Mouse (Mus musculus) heart, adult 2 months (tissue): Measurements from ENCODE around the gene Sema5b. TPM values are rescaled to one million over a fixed set of nuclear protein-coding genes. Genes with fewer than 3 reads are reported as not detected.
"Not testable (repeated sequence)": the region's sequence is repeated elsewhere in the genome, so short reads cannot be mapped to it uniquely, and the experiment has no call there.

Experiments
- DNase-seq, 2 experiments: peaks; one replicate each; pipeline ENCODE4 v3.0.0; 2021
- H3K27ac ChIP-seq: fragments of 200-600 bp; 2 replicates; pipeline ENCODE4 v1.8.1; 2022
- H3K27me3 ChIP-seq: fragments of 200-500 bp; 2 replicates; pipeline ENCODE4 v1.6.1; 2012; ENCODE audit warnings: mild to moderate bottlenecking, low read length, inconsistent platforms, mixed read lengths; ENCODE audit not compliant: control insufficient read depth, insufficient read depth
- H3K36me3 ChIP-seq: fragments of 200-500 bp; 2 replicates; pipeline ENCODE4 v1.6.1; 2012; ENCODE audit warnings: low read length, inconsistent platforms; ENCODE audit not compliant: control insufficient read depth, insufficient read depth
- H3K4me1 ChIP-seq: fragments of 200-500 bp; 2 replicates; pipeline ENCODE4 v1.6.1; 2011; ENCODE audit warnings: low read length; ENCODE audit not compliant: control insufficient read depth, insufficient read depth
- H3K4me3 ChIP-seq: fragments of 200-600 bp; 2 replicates; pipeline ENCODE4 v1.8.1; 2022
- H3K79me2 ChIP-seq: fragments of 200-500 bp; replicated peaks from 2 replicates; pipeline ENCODE4 v1.6.1; 2012; ENCODE audit warnings: mild to moderate bottlenecking, inconsistent platforms, low read length, moderate library complexity, mixed read lengths; ENCODE audit not compliant: control insufficient read depth, insufficient read depth
- H3K9ac ChIP-seq: fragments of 200-500 bp; 2 replicates; pipeline ENCODE4 v1.6.1; 2012; ENCODE audit warnings: low read depth, mild to moderate bottlenecking, control low read depth, inconsistent platforms, low read length, mixed read lengths
- CTCF ChIP-seq: fragments of 200-600 bp; IDR thresholded peaks from 2 replicates; pipeline ENCODE4 v1.8.1; 2022; ENCODE audit warnings: antibody characterized with exemption, mild to moderate bottlenecking, moderate library complexity
- EP300 ChIP-seq: fragments of 200-500 bp; IDR thresholded peaks from 2 replicates; pipeline ENCODE4 v1.6.1; 2011; ENCODE audit warnings: low read depth, low read length, control low read depth; ENCODE audit not compliant: insufficient read depth
- POLR2A ChIP-seq: fragments of 200-500 bp; IDR thresholded peaks from 2 replicates; pipeline ENCODE4 v1.6.1; 2011; ENCODE audit warnings: mild to moderate bottlenecking, low read depth, low read length, control low read depth; ENCODE audit not compliant: insufficient read depth
- WGBS: fragments of 180-500 bp; shearing (Covaris S2); methylation state at CpG from one replicate; pipeline ENCODE4 v1.1.7; 2018; 5-methylcytosine and 5-hydroxymethylcytosine counted together
- intact Hi-C: fragments of 180-260 bp; cut with DNase I; formaldehyde crosslinking; loops from one replicate; pipeline ENCODE4 v1.15.1; 2025
- polyA plus RNA-seq: library from polyadenylated mRNA; depleted of rRNA; stranded (reverse); fragments of >200 nt; gene quantifications from 2 replicates; pipeline ENCODE4 v1.2.3, GENCODE M21; 2012
- total RNA-seq, 2 experiments: library from RNA; stranded (reverse); gene quantifications; 2 replicates each; pipeline ENCODE4 v1.2.3; 2021

Gene Sema5b
- total and polyA plus RNA-seq, 3 experiments, result 1.5 to 3.0 (median 1.8) TPM

GRCm38 (mm10) chr16:35564246-35564905 lies 23.4 kb downstream of the Sema5b start:
- Histone ChIP-seq H3K27me3 (no peaks in the 10 kb centered on the region), H3K79me2 (no peaks in the 10 kb centered on the region), H3K27ac (no peak overlapping the region), H3K36me3 (no peaks in the 10 kb centered on the region), H3K9ac (no peak overlapping the region), H3K4me3 (no peak overlapping the region), H3K4me1 (no peaks in the 10 kb centered on the region)
- 63% methylated on average over 22 of the region's 22 CpGs for WGBS
- intact Hi-C loops, result no loop called here
- DNase-seq, result no peak
- TF ChIP-seq CTCF, result no peak
- no peak for TF ChIP-seq EP300
- no peak for TF ChIP-seq POLR2A

DNA sequence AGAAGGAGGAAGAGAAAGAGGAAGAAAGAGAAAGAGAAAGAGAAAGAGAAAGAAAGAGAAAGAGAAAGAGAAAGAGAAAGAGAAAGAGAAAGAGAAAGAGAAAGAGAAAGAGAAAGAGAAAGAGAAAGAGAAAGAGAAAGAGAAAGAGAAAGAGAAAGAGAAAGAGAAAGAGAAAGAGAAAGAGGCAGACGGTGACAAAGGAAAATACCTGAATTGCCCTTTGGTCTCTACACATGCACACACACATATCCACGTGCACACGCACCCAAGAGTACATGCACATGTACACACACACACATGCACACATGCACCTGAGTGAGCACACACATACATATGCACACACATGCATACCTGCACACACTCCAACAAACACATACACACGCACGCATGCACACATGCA lies 24.7 kb downstream of the Sema5b start:
- H3K4me1 ChIP-seq, H3K27ac ChIP-seq, H3K27me3 ChIP-seq, DNase-seq, H3K4me3 ChIP-seq, intact Hi-C loops, H3K9ac ChIP-seq, H3K79me2 ChIP-seq, H3K36me3 ChIP-seq: not testable (repeated sequence)
- WGBS, result 96% methylated on average over 5 of the region's 5 CpGs

DNA sequence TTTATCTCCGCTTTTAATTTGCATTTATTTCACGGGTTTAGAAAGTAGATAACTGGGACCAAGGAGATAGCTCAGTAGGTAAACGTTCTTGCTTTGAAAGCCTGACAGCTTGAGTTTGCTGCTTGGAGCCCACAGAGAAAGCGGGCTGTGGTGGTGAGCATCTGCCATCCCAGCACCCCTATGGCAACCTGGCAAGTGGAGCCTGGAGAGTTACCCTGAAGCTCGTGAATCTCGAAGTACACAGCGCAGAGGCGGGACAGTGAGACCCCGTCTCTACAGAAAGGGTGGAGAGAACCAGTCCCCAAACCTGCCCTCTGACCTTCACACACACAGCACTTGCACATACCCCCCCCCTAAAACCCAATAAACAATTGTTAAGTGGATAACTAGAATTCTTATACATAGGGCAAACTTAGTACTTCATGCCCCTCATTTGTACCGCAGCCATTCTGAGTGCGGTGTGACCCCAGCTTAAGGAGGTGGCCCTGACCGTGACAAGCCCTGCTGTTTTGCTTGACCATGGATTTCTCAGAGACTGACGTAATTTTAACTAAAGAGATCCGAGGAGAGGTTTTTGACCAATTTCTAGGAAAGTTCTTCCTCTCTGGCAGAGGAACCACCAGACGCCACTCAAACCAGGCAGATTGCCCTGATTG lies 27.4 kb downstream of the Sema5b start:
- DNase-seq, result no peak
- Histone ChIP-seq H3K9ac (no peak overlapping the region), H3K4me1 (no peaks in the 10 kb centered on the region), H3K4me3 (no peak overlapping the region), H3K27me3 (no peaks in the 10 kb centered on the region), H3K27ac (no peak overlapping the region), H3K36me3 (no peaks in the 10 kb centered on the region), H3K79me2 (no peaks in the 10 kb centered on the region)
- WGBS, result 60% methylated on average over 15 of the region's 15 CpGs
- TF ChIP-seq CTCF (no peak), EP300 (no peak), POLR2A (no peak)
- intact Hi-C loops, result no loop called here

GRCm38 (mm10) chr16:35569347-35569746 lies 28.4 kb downstream of the Sema5b start:
- no peak overlapping the region for H3K4me3 ChIP-seq
- DNase-seq, result no peak
- no peaks in the 10 kb centered on the region for H3K79me2 ChIP-seq
- H3K9ac ChIP-seq, result no peak overlapping the region
- TF ChIP-seq EP300 (no peak), POLR2A (no peak)
- intact Hi-C loops, result no loop called here
- no peak overlapping the region for H3K27ac ChIP-seq
- WGBS, result 45% methylated on average over 2 of the region's 2 CpGs
- no peaks in the 10 kb centered on the region for H3K4me1 ChIP-seq
- no peaks in the 10 kb centered on the region for H3K36me3 ChIP-seq
- no peaks in the 10 kb centered on the region for H3K27me3 ChIP-seq

DNA sequence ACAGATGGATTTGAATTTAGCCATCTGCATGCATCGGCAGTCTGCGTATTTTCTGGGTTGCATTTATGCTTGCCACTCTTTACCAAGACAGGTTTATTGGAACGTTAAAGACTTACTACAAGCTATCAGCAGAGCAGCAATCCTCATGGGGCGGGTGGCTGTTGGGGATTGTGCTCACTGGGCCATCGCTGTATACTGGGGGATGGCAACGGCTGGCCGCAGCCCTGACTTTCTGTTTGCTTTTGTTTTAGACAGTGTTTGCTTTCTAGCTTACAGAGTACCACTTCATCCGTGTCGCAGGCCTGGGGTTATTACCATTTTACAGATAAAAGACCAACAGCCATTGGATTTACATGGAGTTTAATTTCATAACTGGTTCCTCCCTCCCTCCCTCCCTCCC lies 28.8 kb downstream of the Sema5b start:
- intact Hi-C loops, result no loop called here
- H3K36me3 ChIP-seq, result no peaks in the 10 kb centered on the region
- H3K79me2 ChIP-seq, result no peaks in the 10 kb centered on the region
- no peak overlapping the region for H3K9ac ChIP-seq
- H3K27ac ChIP-seq, result no peak overlapping the region
- H3K4me1 ChIP-seq, result no peaks in the 10 kb centered on the region
- no peaks in the 10 kb centered on the region for H3K27me3 ChIP-seq
- DNase-seq, result no peak
- no peak for TF ChIP-seq CTCF
- TF ChIP-seq POLR2A, result no peak
- no peak for TF ChIP-seq EP300
- H3K4me3 ChIP-seq, result no peak overlapping the region
- WGBS, result 69% methylated on average over 9 of the region's 9 CpGs

GRCm38 (mm10) chr16:35570627-35571026 lies 29.7 kb downstream of the Sema5b start:
- H3K4me3 ChIP-seq, result no peak overlapping the region
- 39% methylated on average over 12 of the region's 12 CpGs for WGBS
- TF ChIP-seq EP300 (no peak), CTCF (no peak), POLR2A (no peak)

More at GRCm38 (mm10) chr16:35570627-35571026, 29.7 kb downstream of the Sema5b start:
- intact Hi-C loops, result no loop called here
- H3K9ac ChIP-seq, result no peak overlapping the region
- no peaks in the 10 kb centered on the region for H3K27me3 ChIP-seq
- no peaks in the 10 kb centered on the region for H3K79me2 ChIP-seq
- no peaks in the 10 kb centered on the region for H3K4me1 ChIP-seq
- DNase-seq, result no peak
- no peak overlapping the region for H3K27ac ChIP-seq
- no peaks in the 10 kb centered on the region for H3K36me3 ChIP-seq
